Mouse (Mus musculus) olfactory bulb, adult 2 months (tissue): ENCODE data around the gene Cflar.

Experiments used
- CTCF ChIP-seq: fragments of 200-500 bp; IDR thresholded peaks from 2 replicates; pipeline ENCODE4 v1.5.1; 2012; ENCODE audit warnings: low read depth, mild to moderate bottlenecking, low read length, moderate library complexity; ENCODE audit not compliant: insufficient read depth
- POLR2A ChIP-seq: fragments of 200-500 bp; IDR thresholded peaks from 2 replicates; pipeline ENCODE4 v1.6.1; 2012; ENCODE audit warnings: mild to moderate bottlenecking, low read depth, low read length, moderate library complexity; ENCODE audit not compliant: insufficient read depth

DNA sequence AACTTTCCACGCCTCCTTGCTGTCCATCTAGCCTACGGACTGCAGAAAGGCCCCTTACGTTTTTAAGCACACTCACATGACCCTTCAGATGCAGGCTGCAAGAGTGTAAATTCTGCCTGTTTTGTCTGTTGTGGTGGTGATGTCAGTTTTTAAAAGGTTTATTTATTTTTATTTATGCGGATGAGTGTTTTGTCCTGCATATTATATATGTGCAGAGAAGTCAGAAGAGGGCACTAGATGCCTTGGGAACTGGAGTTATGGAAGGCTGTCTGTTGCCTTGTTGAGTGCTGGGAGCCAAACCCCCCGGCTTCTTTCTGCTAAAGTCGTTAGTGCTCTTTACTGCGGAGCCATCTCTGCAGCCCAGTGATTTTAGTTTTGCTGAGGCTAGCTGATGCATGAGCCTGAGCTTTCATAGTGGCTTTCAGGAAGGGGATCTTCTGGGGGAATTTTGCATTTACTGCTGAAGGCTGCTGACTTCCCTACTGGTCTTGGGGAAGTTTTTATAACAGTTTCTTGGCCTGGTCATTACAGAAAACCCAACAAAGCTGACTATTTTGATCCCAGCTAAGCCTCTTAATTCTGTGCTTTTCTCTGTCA, 12.6 kb downstream of the Cflar start:
- TF ChIP-seq CTCF (no peak), POLR2A (no peak)
